Mouse (Mus musculus): ENCODE measurements around the gene Kat2b. TPM values are rescaled to one million over a fixed set of nuclear protein-coding genes. Genes with fewer than 3 reads are reported as not detected.
"Not testable (repeated sequence)": the region's sequence is repeated elsewhere in the genome, so short reads cannot be mapped to it uniquely, and the experiment has no call there.

Gene Kat2b
- polyA plus RNA-seq, 1 experiment from 2014 or later = 9.8 TPM

GRCm38 (mm10) chr17:53595527-53595926 is 28.9 kb downstream of the Kat2b start:
- ATAC-seq = peak; percentile 47
- no peaks in the 10 kb centered on the region for H3K36me3 ChIP-seq (ENCODE audit: insufficient read depth, low read length)
- DNase-seq (ENCODE audit: low spot score) = no peak
- no peaks in the 10 kb centered on the region for H3K9me3 ChIP-seq (ENCODE audit: low read length)
- TF ChIP-seq EP300 (IDR thresholded peaks at IDR 0.05) = peak; percentile 59
- TF ChIP-seq CTCF (IDR thresholded peaks at IDR 0.05) = no peak
- 55% methylated on average over 8 of the region's 8 CpGs for WGBS
- H3K4me3 ChIP-seq (ENCODE audit: low read depth, low read length) = no peak overlapping the region
- H3K9ac ChIP-seq (replicated peaks; ENCODE audit: low read depth) = no peak overlapping the region
- H3K27ac ChIP-seq (ENCODE audit: low read length) = no peak overlapping the region
- peaks cover 4% of the 10 kb centered on the region; the same call in 1 of the 2 replicates for H3K4me1 ChIP-seq (ENCODE audit: insufficient read depth, low read depth, low read length)
- H3K4me2 ChIP-seq (replicated peaks; ENCODE audit: low read depth, low read length) = no peak overlapping the region
- no peaks in the 10 kb centered on the region for H3K27me3 ChIP-seq (replicated peaks; ENCODE audit: insufficient read depth, low read length)

GRCm38 (mm10) chr17:53596314-53596882 is 29.7 kb downstream of the Kat2b start:
- Histone ChIP-seq H3K36me3 (ENCODE audit: insufficient read depth, low read length) (no peaks in the 10 kb centered on the region), H3K4me2 (replicated peaks; ENCODE audit: low read depth, low read length) (no peak overlapping the region), H3K9me3 (ENCODE audit: low read length) (no peaks in the 10 kb centered on the region), H3K27ac (ENCODE audit: low read length) (peak overlapping the region; percentile 22; the same call in 1 of the 2 replicates), H3K4me1 (ENCODE audit: insufficient read depth, low read depth, low read length) (peaks cover 4% of the 10 kb centered on the region; the same call in 1 of the 2 replicates), H3K9ac (replicated peaks; ENCODE audit: low read depth) (no peak overlapping the region), H3K27me3 (replicated peaks; ENCODE audit: insufficient read depth, low read length) (no peaks in the 10 kb centered on the region), H3K4me3 (ENCODE audit: low read depth, low read length) (no peak overlapping the region)
- ATAC-seq (peak; percentile 68), DNase-seq (ENCODE audit: low spot score) (peak; percentile 65)
- TF ChIP-seq CTCF (IDR thresholded peaks at IDR 0.05) (no peak), EP300 (IDR thresholded peaks at IDR 0.05) (no peak)
- 28% methylated on average over 3 of the region's 3 CpGs for WGBS

- TF ChIP-seq CTCF (IDR thresholded peaks at IDR 0.05) = no peak
- no peak for TF ChIP-seq EP300 (IDR thresholded peaks at IDR 0.05)
- Histone ChIP-seq H3K9me3 (ENCODE audit: low read length) (no peaks in the 10 kb centered on the region), H3K4me2 (replicated peaks; ENCODE audit: low read depth, low read length) (no peak overlapping the region), H3K27me3 (replicated peaks; ENCODE audit: insufficient read depth, low read length) (no peaks in the 10 kb centered on the region), H3K4me1 (ENCODE audit: insufficient read depth, low read depth, low read length) (peaks cover 4% of the 10 kb centered on the region; the same call in 1 of the 2 replicates), H3K27ac (ENCODE audit: low read length) (no peak overlapping the region), H3K9ac (replicated peaks; ENCODE audit: low read depth) (no peak overlapping the region), H3K4me3 (ENCODE audit: low read depth, low read length) (no peak overlapping the region), H3K36me3 (ENCODE audit: insufficient read depth, low read length) (no peaks in the 10 kb centered on the region)
- no peak for ATAC-seq
- no peak for DNase-seq (ENCODE audit: low spot score)
- 64% methylated on average over 11 of the region's 11 CpGs for WGBS
Measured at GRCm38 (mm10) chr17:53596941-53597790, 30.5 kb downstream of the Kat2b start.

GRCm38 (mm10) chr17:53598571-53598970 is 31.9 kb downstream of the Kat2b start:
- Histone ChIP-seq H3K4me1 (ENCODE audit: insufficient read depth, low read depth, low read length) (peaks cover 4% of the 10 kb centered on the region; the same call in 1 of the 2 replicates), H3K4me3 (ENCODE audit: low read depth, low read length) (no peak overlapping the region), H3K36me3 (ENCODE audit: insufficient read depth, low read length) (no peaks in the 10 kb centered on the region), H3K9me3 (ENCODE audit: low read length) (no peaks in the 10 kb centered on the region), H3K4me2 (replicated peaks; ENCODE audit: low read depth, low read length) (no peak overlapping the region), H3K9ac (replicated peaks; ENCODE audit: low read depth) (no peak overlapping the region), H3K27me3 (replicated peaks; ENCODE audit: insufficient read depth, low read length) (no peaks in the 10 kb centered on the region), H3K27ac (ENCODE audit: low read length) (no peak overlapping the region)
- ATAC-seq = no peak
- DNase-seq (ENCODE audit: low spot score) = no peak
- TF ChIP-seq CTCF (IDR thresholded peaks at IDR 0.05) = no peak
- TF ChIP-seq EP300 (IDR thresholded peaks at IDR 0.05) = no peak
- 92% methylated on average over 4 of the region's 4 CpGs for WGBS

- not testable (repeated sequence) for H3K4me3 ChIP-seq (ENCODE audit: low read depth, low read length); ATAC-seq; H3K4me1 ChIP-seq (ENCODE audit: insufficient read depth, low read depth, low read length); H3K27me3 ChIP-seq (replicated peaks; ENCODE audit: insufficient read depth, low read length); H3K9me3 ChIP-seq (ENCODE audit: low read length); H3K27ac ChIP-seq (ENCODE audit: low read length); H3K9ac ChIP-seq (replicated peaks; ENCODE audit: low read depth); H3K4me2 ChIP-seq (replicated peaks; ENCODE audit: low read depth, low read length); H3K36me3 ChIP-seq (ENCODE audit: insufficient read depth, low read length); DNase-seq (ENCODE audit: low spot score)
- WGBS = no CpG with 5 or more reads among the region's 7 CpGs
Measured at GRCm38 (mm10) chr17:53603236-53603635, 36.6 kb downstream of the Kat2b start.

GRCm38 (mm10) chr17:53606082-53606481 is 39.4 kb downstream of the Kat2b start:
- not testable (repeated sequence) for ATAC-seq; H3K9ac ChIP-seq (replicated peaks; ENCODE audit: low read depth); H3K27ac ChIP-seq (ENCODE audit: low read length); H3K27me3 ChIP-seq (replicated peaks; ENCODE audit: insufficient read depth, low read length); H3K4me1 ChIP-seq (ENCODE audit: insufficient read depth, low read depth, low read length); H3K4me2 ChIP-seq (replicated peaks; ENCODE audit: low read depth, low read length); H3K4me3 ChIP-seq (ENCODE audit: low read depth, low read length); H3K36me3 ChIP-seq (ENCODE audit: insufficient read depth, low read length); DNase-seq (ENCODE audit: low spot score); H3K9me3 ChIP-seq (ENCODE audit: low read length)
- no CpG with 5 or more reads among the region's 7 CpGs for WGBS

GRCm38 (mm10) chr17:53608924-53609323 is 42.3 kb downstream of the Kat2b start:
- H3K4me2 ChIP-seq (replicated peaks; ENCODE audit: low read depth, low read length); H3K9ac ChIP-seq (replicated peaks; ENCODE audit: low read depth); H3K4me3 ChIP-seq (ENCODE audit: low read depth, low read length); H3K27me3 ChIP-seq (replicated peaks; ENCODE audit: insufficient read depth, low read length); ATAC-seq; H3K27ac ChIP-seq (ENCODE audit: low read length); DNase-seq (ENCODE audit: low spot score); H3K9me3 ChIP-seq (ENCODE audit: low read length); H3K4me1 ChIP-seq (ENCODE audit: insufficient read depth, low read depth, low read length): not testable (repeated sequence)
- H3K36me3 ChIP-seq (ENCODE audit: insufficient read depth, low read length) = 0 out of 2 replicates have a peak, but pooled peaks cover 12% of the 10 kb centered on the region
- WGBS = no CpG with 5 or more reads among the region's 7 CpGs

Measured in lung, postnatal 0 days (tissue).